Mouse (Mus musculus): Measurements from ENCODE around the gene Foxd1.

Foxd1 gene

DNA sequence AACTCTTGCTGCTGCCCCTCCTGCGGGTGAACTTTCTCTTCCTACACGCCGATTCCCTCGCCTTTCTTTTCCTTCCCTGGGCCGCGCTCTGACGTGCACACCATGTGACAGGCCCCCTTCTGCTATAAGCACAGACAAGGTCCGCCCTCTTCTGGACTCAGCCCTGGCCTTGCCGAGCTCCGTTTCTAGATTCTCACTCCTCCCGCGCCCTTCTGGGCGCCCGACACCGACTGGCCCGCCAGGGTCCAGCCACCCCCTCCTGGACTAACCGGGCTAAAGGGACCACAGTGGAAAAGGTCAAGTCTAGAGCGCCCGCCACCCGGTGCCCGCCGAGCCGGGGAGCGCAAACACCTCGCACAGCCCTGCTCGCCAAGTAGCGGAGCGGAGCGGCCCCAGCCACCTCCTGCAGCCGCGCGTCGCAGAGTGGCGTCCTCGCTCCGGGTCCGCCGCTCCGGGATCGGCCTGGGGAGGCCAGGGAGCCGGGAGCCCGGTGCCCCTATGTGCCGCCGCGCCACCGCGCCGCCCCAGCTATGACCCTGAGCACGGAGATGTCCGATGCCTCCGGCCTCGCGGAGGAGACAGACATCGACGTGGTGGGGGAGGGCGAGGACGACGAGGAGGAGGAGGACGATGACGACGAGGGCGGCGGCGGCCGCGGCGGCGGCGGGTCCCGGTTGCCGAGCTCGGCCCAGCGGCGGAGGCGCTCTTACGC is at the start of gene Foxd1:
Foxd1 (plus strand) TSS at position 153 of the 712 bp plus-strand sequence.
- no peak for TF ChIP-seq CTCF (conservative IDR thresholded peaks at IDR 0.05; ENCODE audit: low read length)

GRCm38 (mm10) chr13:98305257-98305656 is 48.8 kb upstream of the Foxd1 start:
- Histone ChIP-seq H3K4me3 (replicated peaks; ENCODE audit: low read length) (no peak overlapping the region), H3K36me3 (ENCODE audit: insufficient read depth, low read length) (peaks cover 31% of the 10 kb centered on the region), H3K4me1 (replicated peaks; ENCODE audit: low read depth, low read length) (peaks cover 49% of the 10 kb centered on the region), H3K27me3 (ENCODE audit: insufficient read depth, low read length) (no peaks in the 10 kb centered on the region), H3K9me3 (ENCODE audit: low read length) (peaks cover 8% of the 10 kb centered on the region)
- TF ChIP-seq NANOG (IDR thresholded peaks at IDR 0.05; ENCODE audit: borderline replicate concordance, low read length) (no peak), CTCF (conservative IDR thresholded peaks at IDR 0.05; ENCODE audit: low read length) (no peak), POU5F1 (IDR thresholded peaks at IDR 0.05; ENCODE audit: borderline replicate concordance, low read length) (no peak)

More for the DNA sequence above, at the start of gene Foxd1:
- H3K36me3 ChIP-seq (ENCODE audit: insufficient read depth, low read length): no peaks in the 10 kb centered on the region
- H3K27me3 ChIP-seq (ENCODE audit: insufficient read depth, low read length): peaks cover 88% of the 10 kb centered on the region
- H3K4me3 ChIP-seq (replicated peaks; ENCODE audit: low read length): peak within 1 kb of the TSS; percentile 77
- H3K4me1 ChIP-seq (replicated peaks; ENCODE audit: low read depth, low read length): peaks cover 32% of the 10 kb centered on the region
- no peaks in the 10 kb centered on the region for H3K9me3 ChIP-seq (ENCODE audit: low read length)

GRCm38 (mm10) chr13:98306393-98306792 is 47.6 kb upstream of the Foxd1 start:
- Histone ChIP-seq H3K36me3 (ENCODE audit: insufficient read depth, low read length) (peaks cover 42% of the 10 kb centered on the region), H3K4me1 (replicated peaks; ENCODE audit: low read depth, low read length) (peaks cover 59% of the 10 kb centered on the region), H3K27me3 (ENCODE audit: insufficient read depth, low read length) (no peaks in the 10 kb centered on the region), H3K4me3 (replicated peaks; ENCODE audit: low read length) (peak overlapping the region; percentile 35), H3K9me3 (ENCODE audit: low read length) (peaks cover 8% of the 10 kb centered on the region)
- TF ChIP-seq CTCF (conservative IDR thresholded peaks at IDR 0.05; ENCODE audit: low read length): no peak
- no peak for TF ChIP-seq POU5F1 (IDR thresholded peaks at IDR 0.05; ENCODE audit: borderline replicate concordance, low read length)
- TF ChIP-seq NANOG (IDR thresholded peaks at IDR 0.05; ENCODE audit: borderline replicate concordance, low read length): peak; percentile 82

GRCm38 (mm10) chr13:98306852-98307475 is 47.1 kb upstream of the Foxd1 start:
- Histone ChIP-seq H3K9me3 (ENCODE audit: low read length) (peaks cover 8% of the 10 kb centered on the region), H3K36me3 (ENCODE audit: insufficient read depth, low read length) (peaks cover 48% of the 10 kb centered on the region), H3K4me1 (replicated peaks; ENCODE audit: low read depth, low read length) (peaks cover 64% of the 10 kb centered on the region), H3K4me3 (replicated peaks; ENCODE audit: low read length) (peak overlapping the region; percentile 35), H3K27me3 (ENCODE audit: insufficient read depth, low read length) (no peaks in the 10 kb centered on the region)
- TF ChIP-seq CTCF (conservative IDR thresholded peaks at IDR 0.05; ENCODE audit: low read length) (no peak), POU5F1 (IDR thresholded peaks at IDR 0.05; ENCODE audit: borderline replicate concordance, low read length) (no peak), NANOG (IDR thresholded peaks at IDR 0.05; ENCODE audit: borderline replicate concordance, low read length) (no peak)

GRCm38 (mm10) chr13:98308004-98308403 is 46.0 kb upstream of the Foxd1 start:
- peaks cover 8% of the 10 kb centered on the region for H3K9me3 ChIP-seq (ENCODE audit: low read length)
- no peak for TF ChIP-seq NANOG (IDR thresholded peaks at IDR 0.05; ENCODE audit: borderline replicate concordance, low read length)
- no peak for TF ChIP-seq CTCF (conservative IDR thresholded peaks at IDR 0.05; ENCODE audit: low read length)
- no peak for TF ChIP-seq POU5F1 (IDR thresholded peaks at IDR 0.05; ENCODE audit: borderline replicate concordance, low read length)

DNA sequence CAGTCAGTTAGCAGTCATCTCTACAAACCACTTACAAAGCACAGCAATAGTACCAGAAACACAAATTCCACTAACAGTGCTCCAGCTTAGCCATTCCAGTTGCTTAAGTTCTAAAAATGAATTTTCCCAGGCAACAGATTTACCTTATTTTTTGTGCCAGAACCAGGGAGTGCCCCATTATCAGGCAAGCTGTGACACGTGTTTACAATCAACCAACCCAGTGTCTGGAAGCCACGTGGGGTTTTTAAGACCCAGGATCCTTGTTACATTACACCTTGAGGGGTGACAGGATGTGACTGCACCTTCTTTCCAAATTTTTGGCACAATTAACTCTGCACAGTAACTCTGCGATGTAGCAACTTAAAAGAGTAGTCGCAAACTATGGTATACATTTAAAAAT is 45.3 kb upstream of the Foxd1 start:
- H3K4me3 ChIP-seq (replicated peaks; ENCODE audit: low read length): no peak overlapping the region
- H3K36me3 ChIP-seq (ENCODE audit: insufficient read depth, low read length): peaks cover 66% of the 10 kb centered on the region
- peaks cover 7% of the 10 kb centered on the region for H3K9me3 ChIP-seq (ENCODE audit: low read length)
- peaks cover 82% of the 10 kb centered on the region for H3K4me1 ChIP-seq (replicated peaks; ENCODE audit: low read depth, low read length)
- TF ChIP-seq CTCF (conservative IDR thresholded peaks at IDR 0.05; ENCODE audit: low read length): no peak
- no peak for TF ChIP-seq POU5F1 (IDR thresholded peaks at IDR 0.05; ENCODE audit: borderline replicate concordance, low read length)
- no peak for TF ChIP-seq NANOG (IDR thresholded peaks at IDR 0.05; ENCODE audit: borderline replicate concordance, low read length)
- no peaks in the 10 kb centered on the region for H3K27me3 ChIP-seq (ENCODE audit: insufficient read depth, low read length)

More at GRCm38 (mm10) chr13:98308004-98308403, 46.0 kb upstream of the Foxd1 start:
- Histone ChIP-seq H3K4me1 (replicated peaks; ENCODE audit: low read depth, low read length) (peaks cover 75% of the 10 kb centered on the region), H3K36me3 (ENCODE audit: insufficient read depth, low read length) (peaks cover 59% of the 10 kb centered on the region), H3K27me3 (ENCODE audit: insufficient read depth, low read length) (no peaks in the 10 kb centered on the region), H3K4me3 (replicated peaks; ENCODE audit: low read length) (no peak overlapping the region)

- Histone ChIP-seq H3K27me3 (ENCODE audit: insufficient read depth, low read length) (no peaks in the 10 kb centered on the region), H3K4me1 (replicated peaks; ENCODE audit: low read depth, low read length) (peaks cover 85% of the 10 kb centered on the region), H3K4me3 (replicated peaks; ENCODE audit: low read length) (0 out of 2 replicates have a peak overlapping the region, but pooled peaks have one; percentile 2), H3K9me3 (ENCODE audit: low read length) (no peaks in the 10 kb centered on the region), H3K36me3 (ENCODE audit: insufficient read depth, low read length) (peaks cover 82% of the 10 kb centered on the region)
- TF ChIP-seq POU5F1 (IDR thresholded peaks at IDR 0.05; ENCODE audit: borderline replicate concordance, low read length) (no peak), NANOG (IDR thresholded peaks at IDR 0.05; ENCODE audit: borderline replicate concordance, low read length) (no peak), CTCF (conservative IDR thresholded peaks at IDR 0.05; ENCODE audit: low read length) (no peak)
Observed at GRCm38 (mm10) chr13:98311597-98311996, 42.4 kb upstream of the Foxd1 start.

DNA sequence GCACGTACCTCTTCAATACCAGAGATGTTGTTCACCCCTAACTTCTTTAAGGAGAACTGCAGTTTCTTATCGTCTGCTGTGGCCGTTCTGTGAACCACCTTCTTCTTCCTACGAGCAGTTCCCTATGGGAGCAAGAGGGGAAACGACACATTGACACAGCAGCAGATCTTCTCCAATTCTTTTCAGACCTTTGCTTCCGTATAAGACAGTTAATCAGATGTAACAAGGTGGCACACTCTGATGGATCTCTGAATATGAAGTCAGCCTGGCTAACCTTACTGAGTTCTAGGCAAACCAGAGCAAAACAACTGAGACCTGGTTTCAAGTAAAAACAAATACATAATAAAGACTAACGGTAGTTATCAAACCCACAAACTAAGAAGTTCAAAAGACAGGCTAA is 40.4 kb upstream of the Foxd1 start:
- Histone ChIP-seq H3K9me3 (ENCODE audit: low read length) (no peaks in the 10 kb centered on the region), H3K36me3 (ENCODE audit: insufficient read depth, low read length) (peaks cover 65% of the 10 kb centered on the region), H3K4me3 (replicated peaks; ENCODE audit: low read length) (0 out of 2 replicates have a peak overlapping the region, but pooled peaks have one; percentile 92), H3K27me3 (ENCODE audit: insufficient read depth, low read length) (no peaks in the 10 kb centered on the region), H3K4me1 (replicated peaks; ENCODE audit: low read depth, low read length) (peaks cover 73% of the 10 kb centered on the region)
- no peak for TF ChIP-seq NANOG (IDR thresholded peaks at IDR 0.05; ENCODE audit: borderline replicate concordance, low read length)
- no peak for TF ChIP-seq CTCF (conservative IDR thresholded peaks at IDR 0.05; ENCODE audit: low read length)
- TF ChIP-seq POU5F1 (IDR thresholded peaks at IDR 0.05; ENCODE audit: borderline replicate concordance, low read length): no peak

All from E14TG2a.4 (cell line).